Mouse (Mus musculus) stomach, embryonic 16.5 days (tissue): ENCODE measurements at regions not wholly inside any gene's neighbourhood (a gene's known extent, or its start where the extent isn't known, plus 50 kb on each side); places are given as distances from the start of the nearest gene placed in this dataset.

ENCODE experiments used
- ATAC-seq: fragments of 200-750 bp; cut with Nextera tagmentation; 2 replicates; pipeline ENCODE4 v1.8.0; 2017; ENCODE audit warnings: moderate number of reproducible peaks, moderate TSS enrichment; ENCODE audit not compliant: insufficient read depth, low FRiP score
- H3K27ac ChIP-seq: fragments of 300-500 bp; sonication (generic); 2 replicates; pipeline ENCODE4 v1.5.1; 2014; ENCODE audit warnings: low read length
- H3K27me3 ChIP-seq: fragments of 300-500 bp; sonication (generic); 2 replicates; pipeline ENCODE4 v1.6.1; 2014; ENCODE audit warnings: low read length, control low read depth, mixed read lengths; ENCODE audit not compliant: control insufficient read depth, insufficient read depth
- H3K36me3 ChIP-seq: fragments of 300-500 bp; sonication (generic); 2 replicates; pipeline ENCODE4 v1.6.1; 2014; ENCODE audit warnings: low read length; ENCODE audit not compliant: control insufficient read depth, insufficient read depth
- H3K4me1 ChIP-seq: fragments of 300-500 bp; sonication (generic); 2 replicates; pipeline ENCODE4 v1.6.1; 2014; ENCODE audit warnings: low read length, control low read depth, mixed read lengths; ENCODE audit not compliant: control insufficient read depth, insufficient read depth
- H3K4me2 ChIP-seq: fragments of 300-500 bp; sonication (generic); 2 replicates; pipeline ENCODE4 v1.6.1; 2014; ENCODE audit warnings: low read depth, low read length, mixed read lengths
- H3K4me3 ChIP-seq: fragments of 300-500 bp; sonication (generic); replicated peaks from 2 replicates; pipeline ENCODE4 v1.5.1; 2014; ENCODE audit warnings: mild to moderate bottlenecking, low read length
- H3K9ac ChIP-seq: fragments of 300-500 bp; sonication (generic); 2 replicates; pipeline ENCODE4 v1.6.1; 2014; ENCODE audit warnings: low read length
- H3K9me3 ChIP-seq: fragments of 300-500 bp; sonication (generic); replicated peaks from 2 replicates; pipeline ENCODE4 v1.6.1; 2016; ENCODE audit warnings: low read length, control low read depth; ENCODE audit not compliant: control insufficient read depth
- WGBS: fragments of 180-500 bp; shearing (Covaris S2); extraction: QIAGEN DNeasy Blood & Tissue Kit; methylation state at CpG from one replicate; pipeline ENCODE4 v1.1.7; 2014; 5-methylcytosine and 5-hydroxymethylcytosine counted together

DNA sequence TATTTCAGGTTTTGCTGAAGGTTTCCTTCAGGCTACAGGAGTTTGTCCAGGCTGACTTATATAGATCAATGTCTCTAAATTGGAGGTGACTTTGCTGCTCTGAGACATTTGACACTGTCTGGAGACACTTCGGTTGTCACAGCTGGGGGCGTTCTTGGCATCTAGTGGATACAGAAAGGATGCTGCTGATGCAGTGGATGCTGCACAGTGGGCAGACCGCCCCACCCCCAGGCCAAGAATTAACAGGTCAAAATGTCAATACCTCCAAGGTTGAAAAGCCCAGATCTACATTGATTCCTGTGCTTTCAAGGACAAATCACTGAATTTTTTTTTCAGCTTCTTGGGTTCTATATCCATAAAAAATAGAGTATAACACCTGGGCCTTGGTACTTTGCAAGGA is 312.3 kb downstream of the Cenpc1 start:
- H3K4me2 ChIP-seq = no peak overlapping the region
- no peaks in the 10 kb centered on the region for H3K27me3 ChIP-seq
- no peaks in the 10 kb centered on the region for H3K36me3 ChIP-seq
- no peaks in the 10 kb centered on the region for H3K9me3 ChIP-seq
- WGBS = 79% methylated on average over 3 of the region's 3 CpGs
- H3K4me1 ChIP-seq = no peaks in the 10 kb centered on the region
- no peak for ATAC-seq
- no peak overlapping the region for H3K4me3 ChIP-seq
- no peak overlapping the region for H3K27ac ChIP-seq
- no peak overlapping the region for H3K9ac ChIP-seq

GRCm38 (mm10) chr5:85751649-85752048 is 313.7 kb downstream of the Cenpc1 start:
- Histone ChIP-seq H3K9me3 (no peaks in the 10 kb centered on the region), H3K36me3 (no peaks in the 10 kb centered on the region), H3K4me1 (no peaks in the 10 kb centered on the region), H3K9ac (no peak overlapping the region), H3K27ac (no peak overlapping the region), H3K27me3 (no peaks in the 10 kb centered on the region), H3K4me2 (no peak overlapping the region), H3K4me3 (no peak overlapping the region)
- WGBS = 74% methylated on average over 2 of the region's 2 CpGs
- no peak for ATAC-seq

DNA sequence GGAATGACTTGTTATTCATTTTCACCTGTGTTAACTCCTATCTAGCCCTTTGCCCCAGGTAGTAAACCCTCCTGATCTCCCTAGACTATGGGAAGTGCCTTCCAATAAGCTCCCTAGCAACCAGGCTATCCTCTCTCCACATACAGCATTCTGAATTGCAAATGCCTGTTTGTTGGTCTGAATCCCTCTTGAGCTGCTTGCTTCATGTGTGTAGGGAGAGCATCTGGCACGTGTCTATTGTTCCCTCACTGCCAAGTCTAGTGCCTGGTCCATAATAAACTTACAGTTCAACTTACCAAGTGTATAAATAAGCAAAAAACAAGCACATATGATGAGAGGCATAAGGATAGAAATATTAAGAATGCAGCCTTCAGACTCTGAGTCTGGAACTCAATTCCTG is 314.5 kb downstream of the Cenpc1 start:
- Histone ChIP-seq H3K36me3 (no peaks in the 10 kb centered on the region), H3K27me3 (no peaks in the 10 kb centered on the region), H3K9ac (no peak overlapping the region), H3K27ac (no peak overlapping the region), H3K4me2 (no peak overlapping the region), H3K4me3 (no peak overlapping the region), H3K9me3 (no peaks in the 10 kb centered on the region), H3K4me1 (no peaks in the 10 kb centered on the region)
- no peak for ATAC-seq
- 64% methylated on average over 1 of the region's 1 CpGs for WGBS

GRCm38 (mm10) chr5:85729613-85730012 is 335.8 kb downstream of the Cenpc1 start:
- H3K4me3 ChIP-seq = no peak overlapping the region
- H3K36me3 ChIP-seq = no peaks in the 10 kb centered on the region
- no peaks in the 10 kb centered on the region for H3K27me3 ChIP-seq
- no peak for ATAC-seq
- no peaks in the 10 kb centered on the region for H3K9me3 ChIP-seq
- H3K9ac ChIP-seq = no peak overlapping the region
- H3K4me2 ChIP-seq = no peak overlapping the region
- no peaks in the 10 kb centered on the region for H3K4me1 ChIP-seq
- WGBS = 69% methylated on average over 3 of the region's 3 CpGs
- no peak overlapping the region for H3K27ac ChIP-seq

DNA sequence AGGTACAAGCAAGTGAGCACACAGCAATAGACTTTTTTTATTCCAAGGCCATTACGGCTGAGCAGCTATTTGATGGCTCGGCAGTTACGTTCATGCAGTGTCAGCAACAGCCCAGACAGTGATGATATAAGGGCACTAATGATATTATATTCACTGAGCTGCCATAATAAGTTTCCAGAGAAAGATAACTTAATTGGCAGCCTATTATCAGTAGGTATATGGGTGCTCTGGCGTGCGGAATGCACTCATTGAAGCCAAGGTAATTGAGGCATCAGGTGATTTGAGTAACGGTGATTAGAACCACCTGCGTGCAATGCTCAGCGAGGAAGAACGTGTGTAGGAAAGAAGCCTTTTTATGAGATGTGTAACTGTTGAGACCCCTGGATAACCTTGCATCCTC is 358.0 kb downstream of the Cenpc1 start:
- ATAC-seq = no peak
- no peak overlapping the region for H3K4me3 ChIP-seq
- no peak overlapping the region for H3K27ac ChIP-seq
- no peaks in the 10 kb centered on the region for H3K9me3 ChIP-seq
- no peaks in the 10 kb centered on the region for H3K27me3 ChIP-seq
- H3K36me3 ChIP-seq = no peaks in the 10 kb centered on the region
- H3K9ac ChIP-seq = no peak overlapping the region
- H3K4me1 ChIP-seq = no peaks in the 10 kb centered on the region
- no peak overlapping the region for H3K4me2 ChIP-seq
- WGBS = 79% methylated on average over 9 of the region's 9 CpGs

GRCm38 (mm10) chr5:85706598-85706997 is 358.8 kb downstream of the Cenpc1 start:
- Histone ChIP-seq H3K4me1 (no peaks in the 10 kb centered on the region), H3K36me3 (no peaks in the 10 kb centered on the region), H3K27me3 (no peaks in the 10 kb centered on the region), H3K9me3 (no peaks in the 10 kb centered on the region), H3K4me3 (no peak overlapping the region), H3K27ac (no peak overlapping the region), H3K4me2 (no peak overlapping the region), H3K9ac (no peak overlapping the region)
- WGBS = 61% methylated on average over 1 of the region's 1 CpGs
- ATAC-seq = no peak

GRCm38 (mm10) chr5:85706084-85706483 is 359.3 kb downstream of the Cenpc1 start:
- Histone ChIP-seq H3K36me3 (no peaks in the 10 kb centered on the region), H3K4me2 (no peak overlapping the region), H3K27me3 (no peaks in the 10 kb centered on the region), H3K9me3 (no peaks in the 10 kb centered on the region), H3K27ac (no peak overlapping the region), H3K9ac (no peak overlapping the region), H3K4me3 (no peak overlapping the region), H3K4me1 (no peaks in the 10 kb centered on the region)
- ATAC-seq = no peak
- 49% methylated on average over 3 of the region's 3 CpGs for WGBS

- H3K4me1 ChIP-seq = no peaks in the 10 kb centered on the region
- no peak overlapping the region for H3K9ac ChIP-seq
- H3K4me2 ChIP-seq = no peak overlapping the region
- ATAC-seq = no peak
- H3K9me3 ChIP-seq = no peaks in the 10 kb centered on the region
- 78% methylated on average over 4 of the region's 4 CpGs for WGBS
- H3K27me3 ChIP-seq = no peaks in the 10 kb centered on the region
- no peaks in the 10 kb centered on the region for H3K36me3 ChIP-seq
- no peak overlapping the region for H3K27ac ChIP-seq
- H3K4me3 ChIP-seq = no peak overlapping the region
These were observed 387.5 kb downstream of the Cenpc1 start for GRCm38 (mm10) chr5:85677872-85678271.

DNA sequence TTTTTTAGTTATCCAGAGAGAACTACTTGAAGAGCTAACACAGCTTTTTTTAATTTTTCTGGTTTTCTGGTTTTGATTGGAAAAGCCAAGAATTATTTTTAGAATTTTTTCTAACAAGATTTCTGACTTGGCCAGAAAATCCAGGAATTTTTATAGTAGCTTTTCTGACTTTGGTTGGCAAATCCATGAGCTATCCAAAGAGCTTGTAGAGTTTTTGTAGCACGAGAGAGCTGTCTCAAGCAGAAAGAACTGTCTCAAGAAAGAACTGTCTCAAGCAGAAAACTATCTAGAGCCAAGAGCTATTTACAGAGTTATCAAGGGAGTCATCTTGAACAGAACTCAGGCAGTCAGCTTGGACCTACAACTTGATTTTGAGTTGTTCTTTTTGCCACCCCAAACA is 394.3 kb downstream of the Cenpc1 start:
- H3K36me3 ChIP-seq = no peaks in the 10 kb centered on the region
- H3K27me3 ChIP-seq = no peaks in the 10 kb centered on the region
- H3K9me3 ChIP-seq = no peaks in the 10 kb centered on the region
- H3K4me1 ChIP-seq = no peaks in the 10 kb centered on the region
- H3K4me2 ChIP-seq = no peak overlapping the region
- WGBS = 82% methylated on average over 1 of the region's 1 CpGs
- H3K4me3 ChIP-seq = no peak overlapping the region
- H3K27ac ChIP-seq = no peak overlapping the region
- ATAC-seq = no peak
- H3K9ac ChIP-seq = no peak overlapping the region

DNA sequence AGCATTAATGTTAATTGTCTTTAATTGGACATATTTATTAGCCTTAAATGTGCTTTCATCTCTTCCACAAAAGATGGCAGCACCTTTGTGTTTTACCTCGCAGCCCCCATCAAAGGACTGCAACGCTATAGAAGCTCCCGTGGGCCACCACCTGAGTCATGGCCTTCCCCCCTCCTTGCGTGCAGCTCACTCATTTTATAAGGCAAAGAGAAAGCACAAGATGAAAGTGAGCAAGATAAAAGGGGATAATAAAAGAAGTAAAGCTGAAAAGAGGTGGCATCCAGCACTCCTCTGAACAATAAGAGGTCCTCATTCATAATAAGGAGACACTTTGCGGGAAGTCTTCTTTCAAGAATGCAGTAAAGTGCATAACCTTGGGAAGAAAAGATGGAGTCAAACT is 403.9 kb downstream of the Cenpc1 start:
- no peaks in the 10 kb centered on the region for H3K4me1 ChIP-seq
- WGBS = 90% methylated on average over 5 of the region's 5 CpGs
- H3K27ac ChIP-seq = no peak overlapping the region
- ATAC-seq = no peak
- H3K9me3 ChIP-seq = no peaks in the 10 kb centered on the region
- H3K9ac ChIP-seq = no peak overlapping the region
- H3K4me2 ChIP-seq = no peak overlapping the region
- H3K36me3 ChIP-seq = no peaks in the 10 kb centered on the region
- H3K4me3 ChIP-seq = no peak overlapping the region
- H3K27me3 ChIP-seq = no peaks in the 10 kb centered on the region
